Mouse (Mus musculus) stomach, adult 2 months (tissue): ENCODE results near the gene Zfp93. TPM values are rescaled to one million over a fixed set of nuclear protein-coding genes. Genes with fewer than 3 reads are reported as not detected.

ENCODE experiments used
- polyA plus RNA-seq: library from polyadenylated mRNA; depleted of rRNA; stranded (reverse); fragments of >200 nt; gene quantifications from 2 replicates; pipeline ENCODE4 v1.2.3, GENCODE M21; 2012; rRNA removed

Zfp93 gene
- 0.47 and 0.73 TPM in 2 replicates for polyA plus RNA-seq

GRCm38 (mm10) chr7:24270288-24270672 is at the start of gene Zfp93:
Gene Zfp93 (plus strand): TSS chr7:24270420.

DNA sequence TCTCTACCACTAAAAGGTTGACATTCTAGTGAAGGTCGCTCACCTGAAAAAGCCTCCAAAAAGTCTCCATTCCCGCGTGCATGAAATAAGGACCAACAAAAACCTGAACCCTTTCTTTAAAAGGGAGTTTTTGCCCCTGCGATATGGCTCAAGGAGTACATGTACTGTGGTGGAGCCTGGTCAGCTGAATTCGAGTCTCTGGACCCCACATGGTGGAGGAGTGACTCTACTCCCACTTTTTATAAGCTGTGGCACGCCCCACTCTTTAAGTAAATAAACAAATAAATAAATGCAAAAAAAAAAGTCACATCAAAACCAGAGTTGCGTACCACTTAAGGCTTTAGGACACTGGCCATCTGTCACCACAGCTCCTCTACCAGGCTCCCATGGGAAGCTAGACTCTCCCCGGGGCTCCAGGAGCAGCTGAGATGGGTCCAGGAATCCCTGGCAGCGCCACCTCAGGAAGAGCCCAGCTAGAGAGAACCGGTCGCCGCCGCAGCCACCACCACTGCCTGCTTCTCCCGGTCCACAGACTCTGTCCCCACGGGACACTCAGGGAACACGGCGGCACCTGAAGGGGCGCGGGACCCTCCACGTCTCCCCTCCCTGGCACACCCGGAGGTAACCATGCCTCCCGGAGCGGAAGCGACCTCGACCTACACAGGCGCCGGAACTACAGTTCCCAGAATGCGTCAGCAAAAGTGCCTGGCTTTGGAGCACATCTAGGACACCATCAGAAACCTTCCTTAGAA is 33.0 kb upstream of the Zfp93 start, which contains the start of gene Zfp109:
TSS of gene Zfp109 (minus strand) at position 521 of the 752 bp plus-strand sequence.

DNA sequence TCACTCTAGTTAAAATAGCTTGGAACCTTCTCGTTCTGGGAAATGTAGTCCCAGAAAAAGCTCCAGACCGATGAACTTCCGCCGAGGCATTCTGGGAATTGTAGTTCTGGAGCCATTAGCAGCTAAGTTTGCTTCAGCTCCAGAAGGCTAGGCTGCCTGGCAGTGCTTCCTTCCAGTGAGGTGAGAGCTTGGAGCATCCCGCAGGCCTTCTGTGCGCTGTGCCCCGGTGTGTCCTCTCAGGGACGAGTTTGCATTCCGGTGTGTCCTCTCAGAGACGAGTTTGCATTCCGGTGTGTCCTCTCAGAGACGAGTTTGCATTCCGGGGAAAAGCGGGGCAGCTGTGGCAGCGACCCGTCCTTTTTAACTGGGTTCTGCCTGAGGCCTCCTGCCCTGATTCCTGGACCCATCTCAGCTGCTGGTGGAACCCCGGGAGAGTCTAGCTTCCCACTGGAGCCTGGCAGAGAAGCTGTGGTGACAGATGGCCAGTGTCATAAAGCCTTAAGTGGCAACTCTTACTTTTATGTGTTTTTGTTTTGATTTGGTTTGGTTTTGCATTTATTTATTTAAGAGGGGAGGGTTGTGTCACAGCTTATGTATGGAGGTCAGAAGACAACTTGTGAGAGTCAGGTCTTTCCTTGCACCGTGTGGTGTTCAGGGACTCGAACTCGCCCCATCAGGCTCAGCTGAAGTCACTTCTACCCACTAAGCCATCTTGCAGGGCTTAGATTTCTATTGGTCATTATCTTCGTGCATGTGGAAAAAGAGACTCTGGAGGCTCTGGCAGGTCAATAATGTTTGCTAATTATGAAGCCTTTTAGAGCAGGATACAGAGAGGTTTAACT is 15.4 kb upstream of the Zfp93 start, which contains the start of gene Zfp108:
TSS of gene Zfp108 (plus strand) at position 162 of the 842 bp plus-strand sequence.

DNA sequence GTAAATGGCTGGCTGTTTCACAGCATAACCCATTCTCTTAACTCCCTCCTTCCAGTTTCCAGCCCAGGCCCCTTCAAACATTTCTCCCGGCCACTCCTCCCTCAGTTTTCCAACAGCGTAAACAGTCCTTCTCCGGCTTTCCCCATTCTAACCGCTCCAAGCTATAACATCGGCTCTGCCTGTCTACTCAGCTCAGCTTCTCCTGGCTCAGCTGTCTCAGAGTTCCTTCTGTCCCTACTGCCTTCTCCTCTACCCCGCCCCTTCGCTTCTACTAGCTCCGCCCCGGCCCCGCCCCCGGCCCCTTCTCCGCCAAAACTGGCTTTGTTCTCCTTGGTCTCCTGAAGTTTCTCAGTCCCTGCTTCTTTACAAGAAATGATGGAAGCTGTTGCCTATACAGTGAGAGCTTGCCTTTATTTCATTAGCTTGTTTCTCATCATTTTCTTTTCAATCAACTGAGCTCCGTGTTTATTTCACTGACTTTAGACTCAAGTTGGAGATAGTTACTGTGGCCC is 30.6 kb downstream of the Zfp93 start, which contains the start of gene Zfp61:
TSS of gene Zfp61 (minus strand) at position 462 of the 512 bp plus-strand sequence.

GRCm38 (mm10) chr7:24316567-24317092 is 46.4 kb downstream of the Zfp93 start, which contains the start of gene Zfp94:
Gene Zfp94 (minus strand): TSS chr7:24316666.

Other genes starting within 250 kb of the Zfp93 start
- not detected in 2 replicates for gene Vmn1r183, start 217.2 kb upstream of the Zfp93 start, polyA plus RNA-seq
- gene Zfp180, start 188.5 kb upstream of the Zfp93 start, polyA plus RNA-seq, result 2.7 and 3.3 TPM in 2 replicates
- gene Zfp112, start 158.1 kb upstream of the Zfp93 start, polyA plus RNA-seq, result 0.28 and 0.58 TPM in 2 replicates
- 2.1 and 3.2 TPM in 2 replicates for gene Zfp235, start 136.3 kb upstream of the Zfp93 start, polyA plus RNA-seq
- gene Zfp114, start 95.4 kb upstream of the Zfp93 start, polyA plus RNA-seq, result 0.02 and 0.12 TPM in 2 replicates
- gene Zfp111, start 59.0 kb upstream of the Zfp93 start, polyA plus RNA-seq, result 0.35 and 0.53 TPM in 2 replicates
- 0.17 and 0.40 TPM in 2 replicates for gene Zfp109, start 32.9 kb upstream of the Zfp93 start, polyA plus RNA-seq
- 0.16 and 0.24 TPM in 2 replicates for gene Zfp108, start 15.6 kb upstream of the Zfp93 start, polyA plus RNA-seq
- gene Zfp61, start 30.8 kb downstream of the Zfp93 start, polyA plus RNA-seq, result 0.96 and 1.8 TPM in 2 replicates
- 2.3 and 2.8 TPM in 2 replicates for gene Zfp94, start 46.2 kb downstream of the Zfp93 start, polyA plus RNA-seq
- 0.26 and 0.63 TPM in 2 replicates for gene Tescl, start 63.5 kb downstream of the Zfp93 start, polyA plus RNA-seq
- 43.9 and 102 TPM in 2 replicates for gene Lypd5, start 78.8 kb downstream of the Zfp93 start, polyA plus RNA-seq
- 39.3 and 74.6 TPM in 2 replicates for gene Kcnn4, start 99.8 kb downstream of the Zfp93 start, polyA plus RNA-seq
- 32.6 and 35.9 TPM in 2 replicates for gene Smg9, start 129.2 kb downstream of the Zfp93 start, polyA plus RNA-seq
- gene Irgc1, start 181.9 kb downstream of the Zfp93 start, polyA plus RNA-seq, result 0.03 and 0.04 TPM in 2 replicates
- gene Plaur, start 192.1 kb downstream of the Zfp93 start, polyA plus RNA-seq, result 16.9 and 29.3 TPM in 2 replicates
- 8.2 and 13.7 TPM in 2 replicates for gene Cadm4, start 211.6 kb downstream of the Zfp93 start, polyA plus RNA-seq
- gene Zfp428, start 236.6 kb downstream of the Zfp93 start, polyA plus RNA-seq, result 14.6 and 33.0 TPM in 2 replicates
- gene AC161166.1, start 242.0 kb downstream of the Zfp93 start, polyA plus RNA-seq, result not detected in 2 replicates